Mouse (Mus musculus) myocyte (in vitro differentiated cells): ENCODE measurements around the gene Lta. TPM values are rescaled to one million over a fixed set of nuclear protein-coding genes. Genes with fewer than 3 reads are reported as not detected.
A peak's percentile ranks its signal among the peaks of the same experiment; 100 is the strongest.

Source experiments
- H3K27me3 ChIP-seq: one replicate; pipeline ENCODE4 v1.6.1; 2011; ENCODE audit not compliant: control insufficient read depth, insufficient read depth, insufficient read length
- H3K36me3 ChIP-seq: one replicate; pipeline ENCODE4 v1.6.1; 2011; ENCODE audit not compliant: control insufficient read depth, insufficient read depth
- H3K4me2 ChIP-seq: one replicate; pipeline ENCODE4 v1.6.1; 2011; ENCODE audit warnings: low read depth, control low read depth
- H3K4me3 ChIP-seq: one replicate; pipeline ENCODE4 v1.5.1; 2011; ENCODE audit warnings: mild to moderate bottlenecking, control low read depth, moderate library complexity
- H3K79me2 ChIP-seq: one replicate; pipeline ENCODE4 v1.6.1; 2011; ENCODE audit not compliant: control insufficient read depth, insufficient read depth
- H3ac ChIP-seq: one replicate; pipeline ENCODE4 v1.6.1; 2011; ENCODE audit not compliant: control insufficient read depth, insufficient read length
- CEBPB ChIP-seq: IDR thresholded peaks from 2 replicates; pipeline ENCODE4 v1.6.1; 2011; ENCODE audit warnings: mild to moderate bottlenecking, moderate library complexity; ENCODE audit not compliant: poor library complexity, insufficient read depth, severe bottlenecking
- E2F4 ChIP-seq: IDR thresholded peaks from one replicate; pipeline ENCODE4 v1.6.1; 2011; ENCODE audit warnings: mild to moderate bottlenecking, control low read depth, moderate library complexity; ENCODE audit not compliant: insufficient read depth
- MAX ChIP-seq: IDR thresholded peaks from one replicate; pipeline ENCODE4 v1.6.1; 2011; ENCODE audit warnings: low read depth, mild to moderate bottlenecking, control low read depth
- MYOD1 ChIP-seq, 3 experiments: IDR thresholded peaks; one replicate each; pipeline ENCODE4 v1.6.1; 2011; ENCODE audit warnings: control low read depth in 2 of 3, low read depth in 2 of 3, mild to moderate bottlenecking in 2 of 3, moderate library complexity in 1 of 3; ENCODE audit not compliant: insufficient read length in 2 of 3, control insufficient read depth in 1 of 3
- MYOG ChIP-seq, 3 experiments: IDR thresholded peaks; one replicate each; pipeline ENCODE4 v1.6.1; 2011; ENCODE audit warnings: control low read depth in 2 of 3, low read depth in 2 of 3, mild to moderate bottlenecking in 2 of 3; ENCODE audit not compliant: insufficient read length in 2 of 3, control insufficient read depth in 1 of 3, insufficient read depth in 1 of 3
- POLR2A ChIP-seq: IDR thresholded peaks from one replicate; pipeline ENCODE4 v1.6.1; 2011; ENCODE audit warnings: low read depth, mild to moderate bottlenecking, control low read depth, moderate library complexity; ENCODE audit not compliant: insufficient read length
- POLR2AphosphoS2 ChIP-seq: IDR thresholded peaks from one replicate; pipeline ENCODE4 v1.6.1; 2011; ENCODE audit warnings: low read depth, control low read depth; ENCODE audit not compliant: insufficient read length
- SRF ChIP-seq: IDR thresholded peaks from one replicate; pipeline ENCODE4 v1.6.1; 2011; ENCODE audit warnings: low read depth; ENCODE audit not compliant: control insufficient read depth, insufficient read length
- TCF12 ChIP-seq: IDR thresholded peaks from one replicate; pipeline ENCODE4 v1.6.1; 2011; ENCODE audit warnings: mild to moderate bottlenecking, control low read depth; ENCODE audit not compliant: poor library complexity, insufficient read depth, severe bottlenecking
- TCF3 ChIP-seq: IDR thresholded peaks from one replicate; pipeline ENCODE4 v1.6.1; 2011; ENCODE audit warnings: low read depth, control low read depth; ENCODE audit not compliant: insufficient read length
- USF1 ChIP-seq: IDR thresholded peaks from one replicate; pipeline ENCODE4 v1.6.1; 2011; ENCODE audit warnings: low read depth, mild to moderate bottlenecking, control low read depth, moderate library complexity
- polyA plus RNA-seq: library from polyadenylated mRNA; unstranded; fragments of >200 nt; fragmentation: generic; extraction: Trizol; gene quantifications from one replicate; pipeline ENCODE4 v1.2.1, GENCODE M21; 2012; ENCODE audit warnings: missing spikeins

The Lta gene
- polyA plus RNA-seq, 1 experiment = 0.26 TPM

DNA sequence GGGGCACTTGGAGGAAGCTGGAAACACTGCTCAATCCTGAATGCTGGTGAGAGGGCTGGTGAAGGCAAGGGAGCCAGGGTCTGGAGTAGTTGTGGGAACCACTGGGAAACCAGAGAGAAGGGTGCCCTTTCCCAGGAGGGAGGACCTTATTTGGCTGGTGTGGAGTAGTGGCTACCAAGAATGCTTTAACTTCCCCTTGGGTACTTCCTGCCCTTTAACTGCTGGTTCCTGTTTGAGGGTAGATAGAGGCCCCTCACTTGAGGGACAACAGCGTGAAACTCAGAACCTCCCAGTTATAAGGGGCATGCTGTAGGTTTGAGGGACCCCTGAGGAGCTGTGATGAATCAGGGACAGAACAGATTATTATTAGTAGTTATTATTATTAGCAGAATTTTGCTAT lies 16.0 kb downstream of the Lta start:
- TF ChIP-seq TCF12 = no peak
- TF ChIP-seq MYOG (IDR thresholded peaks at IDR 0.05; ENCODE audit: control insufficient read depth in 1 of 3, insufficient read depth in 1 of 3, insufficient read length in 2 of 3, low read depth in 2 of 3) = no peak
- TF ChIP-seq USF1 = no peak
- no peak for TF ChIP-seq TCF3
- TF ChIP-seq CEBPB = no peak
- no peak for TF ChIP-seq POLR2A
- Histone ChIP-seq H3K4me2 (no peak overlapping the region), H3K4me3 (no peak overlapping the region), H3K36me3 (no peaks in the 10 kb centered on the region), H3K27me3 (no peaks in the 10 kb centered on the region), H3ac (no peak overlapping the region), H3K79me2 (no peaks in the 10 kb centered on the region)

DNA sequence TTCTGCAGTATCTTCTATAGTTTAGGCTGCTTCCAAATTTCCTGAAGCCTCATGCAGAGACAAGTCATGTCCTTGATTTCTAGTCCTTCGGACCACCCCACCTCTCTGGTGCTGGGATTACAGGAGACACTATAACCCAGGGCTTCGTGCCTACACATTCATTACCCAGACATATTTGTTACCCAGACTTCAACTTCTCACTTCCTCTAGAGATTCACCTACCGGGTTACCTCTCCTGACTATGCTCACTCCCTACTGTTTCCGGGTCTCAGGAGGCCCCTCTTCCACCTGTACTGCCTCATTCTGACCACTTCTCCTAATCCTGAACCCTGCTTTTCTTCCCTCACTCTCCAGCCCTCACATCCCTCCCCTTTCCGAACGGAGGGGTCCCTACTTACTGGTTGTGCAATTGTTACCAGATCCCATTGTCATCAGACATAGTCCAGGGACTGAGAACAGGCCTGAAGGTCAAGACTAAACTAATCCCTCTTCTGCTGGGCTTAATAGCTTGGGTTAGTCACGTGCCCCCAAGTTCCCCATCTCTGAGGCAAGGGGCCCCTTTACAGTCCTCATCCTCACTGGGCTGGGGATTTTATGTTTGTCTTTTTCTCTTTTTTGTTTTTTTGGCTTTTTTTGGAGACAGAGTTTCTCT lies 17.1 kb downstream of the Lta start, which contains the start of gene Lst1:
TSS of gene Lst1 (minus strand) at position 481 of the 652 bp plus-strand sequence.
- no peak for TF ChIP-seq TCF3
- no peaks in the 10 kb centered on the region for H3K36me3 ChIP-seq
- H3ac ChIP-seq = no peak within 1 kb of the TSS
- H3K4me2 ChIP-seq = no peak within 1 kb of the TSS
- no peak within 1 kb of the TSS for H3K4me3 ChIP-seq
- H3K27me3 ChIP-seq = no peaks in the 10 kb centered on the region
- no peaks in the 10 kb centered on the region for H3K79me2 ChIP-seq

DNA sequence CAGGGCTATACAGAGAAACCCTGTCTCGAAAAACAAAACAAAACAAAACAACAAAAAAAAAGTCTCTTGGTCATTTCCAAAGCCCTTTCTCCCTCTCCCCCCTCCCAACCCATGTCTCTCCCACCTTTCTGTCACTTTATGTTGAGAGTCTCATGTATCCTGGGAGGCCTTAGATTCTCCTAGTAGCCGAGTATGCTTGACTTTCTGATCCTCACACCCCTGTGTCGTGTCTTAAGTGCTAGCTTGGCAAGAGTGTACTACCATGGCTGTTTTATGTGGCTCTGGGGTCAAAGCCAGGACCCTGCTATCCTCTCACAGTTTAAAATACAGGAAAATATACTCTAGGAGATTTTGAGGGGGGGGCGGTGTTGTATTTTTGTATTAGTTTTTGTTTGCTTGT lies 17.8 kb downstream of the Lta start:
- H3K4me3 ChIP-seq = no peak overlapping the region
- no peak for TF ChIP-seq MYOG (IDR thresholded peaks at IDR 0.05; ENCODE audit: control insufficient read depth in 1 of 3, insufficient read depth in 1 of 3, insufficient read length in 2 of 3, low read depth in 2 of 3)
- no peak for TF ChIP-seq MAX
- no peak for TF ChIP-seq POLR2AphosphoS2
- no peak for TF ChIP-seq CEBPB
- no peak for TF ChIP-seq SRF
- no peak for TF ChIP-seq POLR2A
- no peak for TF ChIP-seq E2F4

DNA sequence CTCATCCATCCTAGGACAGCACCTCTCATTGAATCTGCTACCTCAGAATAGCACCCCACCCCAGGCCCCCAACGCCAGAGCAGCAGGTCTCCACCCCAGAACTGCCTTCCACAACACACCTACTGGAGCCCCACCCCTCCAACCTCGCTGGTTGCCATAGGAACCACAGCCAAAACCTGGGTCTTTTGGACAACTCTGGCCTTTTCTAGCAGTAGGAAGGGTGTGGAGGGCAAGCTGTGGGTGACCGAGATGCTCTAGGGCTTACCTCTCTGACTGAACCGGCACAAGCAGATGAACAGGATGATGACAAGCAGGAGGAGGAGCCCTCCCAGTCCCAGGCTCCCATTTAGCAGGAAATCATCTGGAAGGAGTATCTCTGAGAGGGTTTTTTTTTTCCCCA lies 18.5 kb downstream of the Lta start:
- Histone ChIP-seq H3K36me3 (no peaks in the 10 kb centered on the region), H3ac (no peak overlapping the region), H3K4me3 (peak overlapping the region; percentile 29), H3K79me2 (no peaks in the 10 kb centered on the region), H3K4me2 (peak overlapping the region; percentile 38), H3K27me3 (no peaks in the 10 kb centered on the region)
- no peak for TF ChIP-seq POLR2A
- no peak for TF ChIP-seq USF1
- TF ChIP-seq POLR2AphosphoS2 = no peak
- no peak for TF ChIP-seq CEBPB
- no peak for TF ChIP-seq MYOD1 (IDR thresholded peaks at IDR 0.05; ENCODE audit: control insufficient read depth in 1 of 3, insufficient read length in 2 of 3, low read depth in 2 of 3)
- TF ChIP-seq MAX = no peak
- TF ChIP-seq E2F4 = no peak

More for the DNA sequence above, 17.8 kb downstream of the Lta start:
- Histone ChIP-seq H3K4me2 (no peak overlapping the region), H3K79me2 (no peaks in the 10 kb centered on the region), H3K36me3 (no peaks in the 10 kb centered on the region), H3K27me3 (no peaks in the 10 kb centered on the region), H3ac (no peak overlapping the region)

DNA sequence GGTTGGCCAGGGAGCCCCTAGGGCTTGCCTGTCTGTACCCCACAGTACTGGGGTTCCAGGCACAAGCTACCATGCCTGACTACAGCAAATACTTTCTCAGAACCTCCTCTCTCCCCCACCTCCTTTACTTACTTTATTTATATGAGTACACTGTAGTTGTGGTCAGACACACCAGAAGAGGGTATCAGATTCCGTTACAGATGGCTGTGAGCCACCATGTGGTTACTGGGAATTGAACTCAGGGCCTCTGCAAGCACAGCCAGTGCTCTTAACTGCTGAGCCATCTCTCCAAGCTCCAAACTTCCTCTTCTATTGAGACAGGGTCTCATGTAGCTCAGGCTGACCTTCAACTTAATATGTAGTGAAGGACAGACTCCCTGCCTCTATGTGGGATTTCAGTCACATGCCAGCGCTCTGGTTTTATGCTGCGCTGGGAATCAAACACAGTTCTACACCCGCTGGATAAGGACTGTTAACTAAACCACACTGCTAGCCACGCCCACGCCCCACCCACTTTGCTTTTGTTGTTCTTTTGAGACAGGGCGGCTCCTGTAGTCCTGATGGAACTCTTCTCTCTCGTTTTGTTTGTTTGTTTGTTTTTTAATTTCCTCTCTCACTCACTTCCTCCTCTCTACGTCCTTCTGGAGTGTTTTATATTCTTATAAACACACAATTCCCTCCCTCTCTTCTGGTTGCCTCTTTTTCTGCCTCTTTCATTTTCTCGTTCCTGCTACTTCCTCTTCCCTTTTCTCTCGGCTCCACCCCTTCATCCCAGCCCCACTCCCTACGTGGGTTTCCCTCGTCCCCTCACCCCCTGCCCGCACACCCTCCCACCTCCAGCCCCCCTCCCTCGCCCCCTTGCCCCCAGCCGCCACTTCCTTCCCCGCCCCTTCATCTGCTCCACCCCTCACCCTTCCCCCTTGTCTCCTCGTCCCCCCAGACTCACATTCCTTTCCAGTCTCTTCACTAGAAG lies 19.2 kb downstream of the Lta start:
- H3K36me3 ChIP-seq = no peaks in the 10 kb centered on the region
- no peaks in the 10 kb centered on the region for H3K79me2 ChIP-seq
- no peaks in the 10 kb centered on the region for H3K27me3 ChIP-seq
- H3K4me2 ChIP-seq = peak overlapping the region; percentile 68
- peak; percentile 38 for TF ChIP-seq POLR2A
- TF ChIP-seq SRF = no peak
- H3ac ChIP-seq = no peak overlapping the region
- H3K4me3 ChIP-seq = peak overlapping the region; percentile 29

DNA sequence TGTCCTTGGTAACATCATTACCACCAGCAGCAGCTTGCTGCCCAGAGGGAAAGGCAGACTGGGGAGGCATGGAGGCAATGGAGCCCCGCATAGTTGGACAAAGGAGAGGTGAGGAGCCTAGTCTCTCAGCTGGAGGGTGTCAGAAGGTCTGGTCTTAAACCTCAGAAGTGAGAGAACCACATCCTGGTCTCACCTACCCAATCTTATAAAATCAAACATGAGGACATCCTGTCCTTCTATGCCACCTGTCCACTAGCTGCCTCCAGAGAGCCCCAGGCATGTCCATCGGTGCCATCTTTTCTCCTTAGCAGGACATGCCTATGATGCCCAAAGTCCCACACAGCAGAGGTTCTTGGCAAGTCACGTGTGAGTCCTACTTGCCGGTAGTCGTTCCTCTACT lies 25.1 kb downstream of the Lta start:
- no peaks in the 10 kb centered on the region for H3K36me3 ChIP-seq
- H3K4me2 ChIP-seq = no peak overlapping the region
- no peak overlapping the region for H3K4me3 ChIP-seq
- TF ChIP-seq POLR2AphosphoS2 (no peak), E2F4 (no peak), MYOD1 (IDR thresholded peaks at IDR 0.05; ENCODE audit: control insufficient read depth in 1 of 3, insufficient read length in 2 of 3, low read depth in 2 of 3) (no peak)
- H3K27me3 ChIP-seq = no peaks in the 10 kb centered on the region
- H3K79me2 ChIP-seq = no peaks in the 10 kb centered on the region
- H3ac ChIP-seq = no peak overlapping the region
